Mouse (Mus musculus) megakaryocyte, embryonic 14.5 days (primary cell): Measurements from ENCODE around the gene Ddah2. TPM values are rescaled to one million over a fixed set of nuclear protein-coding genes. Genes with fewer than 3 reads are reported as not detected.
A peak's percentile ranks its signal among the peaks of the same experiment; 100 is the strongest.

ENCODE experiments used
- H3K27me3 ChIP-seq: replicated peaks from 2 replicates; pipeline ENCODE3; 2012; ENCODE audit warnings: inconsistent platforms
- H3K36me3 ChIP-seq: replicated peaks from 2 replicates; pipeline ENCODE3; 2012; ENCODE audit warnings: low read length, inconsistent platforms, mixed read lengths
- H3K4me1 ChIP-seq: 2 replicates; pipeline ENCODE4 v1.6.1; 2012; ENCODE audit warnings: inconsistent platforms
- H3K4me3 ChIP-seq: replicated peaks from 2 replicates; pipeline ENCODE3; 2012; ENCODE audit warnings: moderate library complexity, mild to moderate bottlenecking, inconsistent platforms
- H3K9me3 ChIP-seq: 2 replicates; pipeline ENCODE4 v1.6.1; 2012; ENCODE audit warnings: inconsistent platforms
- FLI1 ChIP-seq: IDR thresholded peaks from 2 replicates; pipeline ENCODE4 v1.6.1; 2012; ENCODE audit warnings: low read length, inconsistent platforms, mixed read lengths
- GATA1 ChIP-seq: IDR thresholded peaks from 3 replicates; pipeline ENCODE4 v1.6.1; 2012; ENCODE audit warnings: mixed read lengths, low read length, inconsistent platforms, borderline replicate concordance
- polyA plus RNA-seq: library from polyadenylated mRNA; stranded (reverse); fragments of >175 nt; gene quantifications from 2 replicates; pipeline ENCODE4 v1.2.3, GENCODE M21; 2012; ENCODE audit warnings: low replicate concordance; ENCODE audit not compliant: insufficient read depth

Gene Ddah2
- polyA plus RNA-seq, 1 experiment = 36.5 TPM

DNA sequence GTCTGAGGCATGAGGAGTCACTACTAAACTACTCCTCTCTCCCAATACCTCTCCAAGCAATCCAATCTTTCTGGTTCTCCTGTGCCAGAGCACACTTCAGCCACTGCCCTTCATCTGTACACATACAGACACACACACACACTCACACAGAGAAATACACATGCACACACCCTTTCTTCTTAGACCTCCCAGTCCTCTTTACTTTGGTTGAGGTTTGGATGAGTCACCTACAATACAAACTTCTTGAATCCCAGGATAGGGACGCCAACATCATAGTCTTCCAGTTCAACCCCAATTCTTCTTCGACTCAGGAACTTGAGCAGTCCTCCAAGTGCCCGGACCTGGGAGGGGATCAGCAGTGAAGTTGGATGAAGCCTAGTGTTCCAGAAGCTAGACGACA is 15.0 kb upstream of the Ddah2 start:
- TF ChIP-seq GATA1 = no peak
- no peak for TF ChIP-seq FLI1
- Histone ChIP-seq H3K4me3 (no peak overlapping the region), H3K27me3 (no peaks in the 10 kb centered on the region), H3K4me1 (peaks cover 83% of the 10 kb centered on the region), H3K36me3 (peaks cover 12% of the 10 kb centered on the region), H3K9me3 (no peaks in the 10 kb centered on the region)

DNA sequence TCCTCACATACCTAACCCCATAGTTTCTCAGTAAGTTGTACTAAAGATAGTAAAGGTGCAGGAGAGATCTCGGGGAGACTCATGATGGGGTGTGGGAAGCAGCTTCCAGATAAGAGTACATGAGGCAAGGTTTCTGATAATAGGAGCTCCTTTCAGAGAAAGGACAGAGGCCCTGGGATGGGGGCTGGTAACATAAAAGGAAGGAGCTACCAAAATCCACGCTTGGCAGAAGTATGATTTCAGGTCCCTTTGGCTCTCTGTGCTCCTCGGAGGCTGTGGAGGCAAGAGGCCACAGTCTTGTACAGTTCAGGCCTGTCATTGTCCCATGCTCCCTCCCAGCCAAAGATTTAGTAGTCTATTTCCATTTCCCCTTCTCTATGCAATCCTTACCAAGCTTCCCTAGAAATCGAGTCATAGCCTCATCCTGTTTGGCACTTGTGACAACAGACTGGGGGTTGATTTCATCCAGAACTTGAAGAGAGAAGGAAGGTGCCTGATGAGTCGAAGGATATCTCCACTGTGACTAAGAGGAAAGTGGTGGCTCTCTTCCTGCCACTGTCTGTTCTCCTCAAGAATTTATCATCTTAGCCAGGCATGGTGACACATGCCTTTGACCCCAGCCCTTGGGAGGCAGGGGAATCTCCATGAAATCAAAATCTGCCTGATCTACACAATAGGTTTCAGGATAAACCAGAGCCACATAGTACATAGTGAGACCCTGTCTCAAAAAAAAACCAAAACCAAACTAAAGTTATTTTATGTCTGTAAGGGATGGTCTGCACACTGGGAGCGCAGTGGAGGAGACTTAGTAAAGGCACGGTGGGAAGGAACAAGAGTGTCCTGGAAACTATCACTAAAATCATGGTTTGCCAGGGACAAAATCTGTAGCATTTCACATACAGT is 13.7 kb upstream of the Ddah2 start:
- Histone ChIP-seq H3K4me3 (peak overlapping the region; percentile 93), H3K27me3 (no peaks in the 10 kb centered on the region), H3K36me3 (peaks cover 10% of the 10 kb centered on the region), H3K4me1 (peaks cover 77% of the 10 kb centered on the region), H3K9me3 (no peaks in the 10 kb centered on the region)
- TF ChIP-seq GATA1 = no peak
- no peak for TF ChIP-seq FLI1

- H3K4me1 ChIP-seq = peaks cover 74% of the 10 kb centered on the region
- peaks cover 7% of the 10 kb centered on the region for H3K36me3 ChIP-seq
- TF ChIP-seq GATA1 = no peak
- TF ChIP-seq FLI1 = no peak
- no peaks in the 10 kb centered on the region for H3K9me3 ChIP-seq
- no peaks in the 10 kb centered on the region for H3K27me3 ChIP-seq
- peak overlapping the region; percentile 93 for H3K4me3 ChIP-seq
These were observed 12.8 kb upstream of the Ddah2 start for GRCm38 (mm10) chr17:35045807-35046680.

GRCm38 (mm10) chr17:35046681-35047455 is 12.0 kb upstream of the Ddah2 start, which contains the start of gene Msh5:
TSS of gene Msh5 (minus strand) at chr17:35046745.
- no peaks in the 10 kb centered on the region for H3K27me3 ChIP-seq
- no peaks in the 10 kb centered on the region for H3K9me3 ChIP-seq
- peaks cover 69% of the 10 kb centered on the region for H3K4me1 ChIP-seq
- H3K36me3 ChIP-seq = peaks cover 8% of the 10 kb centered on the region
- peak within 1 kb of the TSS; percentile 93 for H3K4me3 ChIP-seq
- TF ChIP-seq GATA1 = no peak
- TF ChIP-seq FLI1 = peak; percentile 89; the same call in 1 of the 2 replicates

DNA sequence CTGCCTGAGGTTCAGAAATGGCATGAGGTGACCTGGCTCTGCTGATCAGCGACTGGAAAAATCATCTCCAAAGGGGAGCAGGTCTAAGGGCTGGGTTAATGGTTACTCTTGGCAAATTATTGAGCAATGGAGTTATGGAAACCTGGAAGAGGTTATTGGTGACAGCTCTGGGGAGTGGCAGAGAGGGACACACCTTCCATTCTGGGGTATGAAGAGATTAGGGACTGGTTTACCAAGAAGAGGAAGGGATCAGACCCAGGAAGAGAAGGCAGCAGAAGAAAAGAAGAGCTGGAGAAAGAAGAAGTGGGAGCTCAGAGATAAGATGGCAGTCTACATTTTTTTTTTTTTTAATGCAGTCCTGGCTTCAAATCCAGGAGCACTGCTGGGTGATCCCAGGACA is 11.1 kb upstream of the Ddah2 start:
- Histone ChIP-seq H3K9me3 (no peaks in the 10 kb centered on the region), H3K4me1 (peaks cover 72% of the 10 kb centered on the region), H3K27me3 (no peaks in the 10 kb centered on the region), H3K36me3 (peaks cover 14% of the 10 kb centered on the region), H3K4me3 (peak overlapping the region; percentile 93)
- TF ChIP-seq GATA1 (no peak), FLI1 (no peak)

GRCm38 (mm10) chr17:35048149-35048931 is 10.5 kb upstream of the Ddah2 start:
- Histone ChIP-seq H3K4me3 (peak overlapping the region; percentile 97), H3K4me1 (peaks cover 74% of the 10 kb centered on the region), H3K27me3 (no peaks in the 10 kb centered on the region), H3K36me3 (peaks cover 21% of the 10 kb centered on the region), H3K9me3 (no peaks in the 10 kb centered on the region)
- TF ChIP-seq FLI1 (no peak), GATA1 (no peak)

DNA sequence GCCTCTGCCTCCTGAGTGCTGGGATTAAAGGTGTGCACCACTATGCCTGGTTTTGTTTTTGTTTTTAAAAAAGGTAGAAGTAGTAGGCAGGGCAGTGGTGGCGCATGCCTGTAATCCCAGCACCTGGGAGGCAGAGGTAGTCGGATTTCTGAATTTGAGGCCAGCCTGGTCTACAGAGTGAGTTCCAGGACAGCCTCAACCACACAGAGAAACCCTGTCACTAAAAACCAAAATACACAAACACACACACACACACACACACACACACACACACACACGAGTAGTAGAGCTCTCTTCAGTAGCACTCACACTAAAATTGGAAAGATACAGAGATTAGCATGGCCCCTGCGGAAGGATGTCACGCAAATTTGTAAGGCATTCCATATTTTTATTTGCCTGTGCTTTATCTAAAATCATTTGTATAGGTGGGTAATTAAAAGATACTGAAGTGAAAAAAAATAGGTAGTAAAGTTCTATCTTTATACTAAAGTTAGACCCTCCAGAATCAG is 9.8 kb upstream of the Ddah2 start:
- Histone ChIP-seq H3K4me1 (peaks cover 73% of the 10 kb centered on the region), H3K9me3 (no peaks in the 10 kb centered on the region), H3K36me3 (peaks cover 27% of the 10 kb centered on the region), H3K4me3 (peak overlapping the region; percentile 97), H3K27me3 (no peaks in the 10 kb centered on the region)
- TF ChIP-seq FLI1 (no peak), GATA1 (no peak)

- H3K4me3 ChIP-seq = peak within 1 kb of the TSS; percentile 97
- TF ChIP-seq FLI1 = no peak
- TF ChIP-seq GATA1 = no peak
- H3K4me1 ChIP-seq = peaks cover 73% of the 10 kb centered on the region
- peaks cover 32% of the 10 kb centered on the region for H3K36me3 ChIP-seq
- H3K9me3 ChIP-seq = no peaks in the 10 kb centered on the region
- H3K27me3 ChIP-seq = no peaks in the 10 kb centered on the region
These were observed 9.2 kb upstream of the Ddah2 start, which contains the start of gene Clic1 for GRCm38 (mm10) chr17:35049561-35050016. TSS of gene Clic1 (plus strand) at chr17:35049966.
